Mouse (Mus musculus): ENCODE data around the gene Acat3.
"Not testable (repeated sequence)": the region's sequence is repeated elsewhere in the genome, so short reads cannot be mapped to it uniquely, and the experiment has no call there.

Gene Acat3

GRCm38 (mm10) chr17:12940151-12940805 lies at the start of gene Acat3:
Gene Acat3, minus strand, starts transcription at chr17:12940600.
- no peak for DNase-seq

- peak in 1 of 2 experiments; percentile 15 for DNase-seq
These were observed 47.7 kb upstream of the Acat3 start for GRCm38 (mm10) chr17:12988096-12988495.

- DNase-seq: no peak
These were observed 43.6 kb upstream of the Acat3 start for GRCm38 (mm10) chr17:12983988-12984387.

- DNase-seq: no peak
These were observed 38.1 kb upstream of the Acat3 start for GRCm38 (mm10) chr17:12978546-12978945.

- no peak for DNase-seq
These were observed 33.5 kb upstream of the Acat3 start for GRCm38 (mm10) chr17:12973851-12974250.

- DNase-seq: no peak
These were observed 26.8 kb upstream of the Acat3 start for GRCm38 (mm10) chr17:12967173-12967572.

- no peak for DNase-seq
These were observed 23.1 kb upstream of the Acat3 start for GRCm38 (mm10) chr17:12963476-12963875.

GRCm38 (mm10) chr17:12960331-12960873 lies 20.0 kb upstream of the Acat3 start, which contains the start of gene Acat2:
Gene Acat2, minus strand, starts transcription at chr17:12960747.
- peak; percentile 88 to 91 for DNase-seq

GRCm38 (mm10) chr17:12959377-12959776 lies 19.0 kb upstream of the Acat3 start:
- DNase-seq: not testable (repeated sequence)

- no peak for DNase-seq
These were observed 16.3 kb upstream of the Acat3 start for GRCm38 (mm10) chr17:12956664-12957063.

GRCm38 (mm10) chr17:12949669-12950068 lies 9.3 kb upstream of the Acat3 start:
- DNase-seq: no peak

- DNase-seq: no peak
These were observed 2.2 kb upstream of the Acat3 start for GRCm38 (mm10) chr17:12942459-12943162.

- no peak for DNase-seq
These were observed 1.3 kb upstream of the Acat3 start for GRCm38 (mm10) chr17:12941543-12942260.

GRCm38 (mm10) chr17:12939377-12940148 lies 837 bp downstream of the Acat3 start:
- DNase-seq: not testable (repeated sequence)

GRCm38 (mm10) chr17:12938077-12938476 lies 2.3 kb downstream of the Acat3 start:
- DNase-seq: no peak

GRCm38 (mm10) chr17:12937412-12937970 lies 2.9 kb downstream of the Acat3 start:
- no peak for DNase-seq

- DNase-seq: no peak
These were observed 4.7 kb downstream of the Acat3 start for GRCm38 (mm10) chr17:12935719-12936118.

- DNase-seq: not testable (repeated sequence)
These were observed 8.8 kb downstream of the Acat3 start for GRCm38 (mm10) chr17:12931576-12931975.

GRCm38 (mm10) chr17:12925703-12926180 lies 14.7 kb downstream of the Acat3 start:
- DNase-seq: no peak

GRCm38 (mm10) chr17:12925001-12925400 lies 15.4 kb downstream of the Acat3 start:
- DNase-seq: no peak

- no peak for DNase-seq
These were observed 19.3 kb downstream of the Acat3 start for GRCm38 (mm10) chr17:12921073-12921472.
